Mouse (Mus musculus) forebrain, embryonic 11.5 days (tissue): ENCODE data around the gene Kcnk18. TPM values are rescaled to one million over a fixed set of nuclear protein-coding genes. Genes with fewer than 3 reads are reported as not detected.

ENCODE experiments used
- ATAC-seq: fragments of 200-750 bp; cut with Nextera tagmentation; replicated peaks from 2 replicates; pipeline ENCODE4 v1.8.0; 2017; ENCODE audit warnings: moderate TSS enrichment; ENCODE audit not compliant: low FRiP score
- DNase-seq: peaks from one replicate; pipeline ENCODE4 v3.0.0-alpha.2; 2017; ENCODE audit warnings: low spot score
- H3K27ac ChIP-seq: fragments of 300-500 bp; sonication (generic); 2 replicates; pipeline ENCODE4 v1.5.1; 2014; ENCODE audit warnings: low read depth, low read length
- H3K27me3 ChIP-seq: fragments of 300-500 bp; sonication (generic); 2 replicates; pipeline ENCODE4 v1.6.1; 2014; ENCODE audit warnings: mild to moderate bottlenecking, low read length, mixed read lengths; ENCODE audit not compliant: control insufficient read depth, insufficient read depth
- H3K36me3 ChIP-seq: fragments of 300-500 bp; sonication (generic); 2 replicates; pipeline ENCODE4 v1.6.1; 2014; ENCODE audit warnings: mild to moderate bottlenecking, low read length, moderate library complexity, mixed read lengths; ENCODE audit not compliant: control insufficient read depth, insufficient read depth
- H3K4me1 ChIP-seq: fragments of 300-500 bp; sonication (generic); replicated peaks from 2 replicates; pipeline ENCODE4 v1.6.1; 2014; ENCODE audit warnings: low read length, mixed read lengths; ENCODE audit not compliant: control insufficient read depth, insufficient read depth
- H3K4me2 ChIP-seq: fragments of 300-500 bp; sonication (generic); 2 replicates; pipeline ENCODE4 v1.6.1; 2014; ENCODE audit warnings: low read depth, mild to moderate bottlenecking, low read length, moderate library complexity, mixed read lengths; ENCODE audit not compliant: severe bottlenecking
- H3K4me3 ChIP-seq: fragments of 300-500 bp; sonication (generic); 2 replicates; pipeline ENCODE4 v1.5.1; 2014; ENCODE audit warnings: low read depth, low read length
- H3K9ac ChIP-seq: fragments of 300-500 bp; sonication (generic); 2 replicates; pipeline ENCODE4 v1.6.1; 2014; ENCODE audit warnings: low read length
- H3K9me3 ChIP-seq: fragments of 300-500 bp; sonication (generic); 2 replicates; pipeline ENCODE4 v1.6.1; 2016; ENCODE audit warnings: low read length, mixed read lengths; ENCODE audit not compliant: control insufficient read depth
- WGBS: fragments of 180-500 bp; shearing (Covaris S2); extraction: QIAGEN DNeasy Blood & Tissue Kit; methylation state at CpG from one replicate; pipeline ENCODE4 v1.1.7; 2014; 5-methylcytosine and 5-hydroxymethylcytosine counted together
- polyA plus RNA-seq: library from polyadenylated mRNA; unstranded; fragments of >200 nt; fragmentation: Nextera tagmentation; extraction: Ambion mirVana; gene quantifications from 2 replicates; pipeline ENCODE4 v1.2.1, GENCODE M21; 2014

Gene Kcnk18
- polyA plus RNA-seq, 1 experiment from 2014 or later = not detected

DNA sequence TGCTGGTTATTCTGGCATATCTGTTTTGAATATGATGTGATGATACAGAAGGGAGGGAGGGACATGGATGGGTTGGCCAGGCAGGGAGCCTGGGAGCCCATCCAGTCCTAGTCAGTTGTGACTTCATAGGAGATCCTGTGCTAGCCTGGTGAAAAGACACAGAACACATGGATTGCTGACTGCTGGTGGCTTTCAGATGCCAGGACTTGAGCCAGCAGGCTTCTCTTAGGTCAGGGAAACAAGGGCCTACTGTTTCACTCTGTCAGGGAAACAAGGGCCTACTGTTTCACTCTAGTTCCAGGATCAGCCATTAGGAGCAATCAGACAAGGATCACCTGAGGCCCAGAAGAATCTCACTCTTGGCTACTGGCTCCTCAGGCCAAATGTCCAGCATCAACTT, 61.8 kb downstream of the Kcnk18 start:
- no peak for DNase-seq
- H3K27me3 ChIP-seq = no peaks in the 10 kb centered on the region
- no peaks in the 10 kb centered on the region for H3K9me3 ChIP-seq
- no peaks in the 10 kb centered on the region for H3K36me3 ChIP-seq
- H3K4me3 ChIP-seq = no peak overlapping the region
- H3K4me1 ChIP-seq = no peaks in the 10 kb centered on the region
- H3K4me2 ChIP-seq = no peak overlapping the region
- ATAC-seq = no peak
- H3K9ac ChIP-seq = no peak overlapping the region
- H3K27ac ChIP-seq = no peak overlapping the region

DNA sequence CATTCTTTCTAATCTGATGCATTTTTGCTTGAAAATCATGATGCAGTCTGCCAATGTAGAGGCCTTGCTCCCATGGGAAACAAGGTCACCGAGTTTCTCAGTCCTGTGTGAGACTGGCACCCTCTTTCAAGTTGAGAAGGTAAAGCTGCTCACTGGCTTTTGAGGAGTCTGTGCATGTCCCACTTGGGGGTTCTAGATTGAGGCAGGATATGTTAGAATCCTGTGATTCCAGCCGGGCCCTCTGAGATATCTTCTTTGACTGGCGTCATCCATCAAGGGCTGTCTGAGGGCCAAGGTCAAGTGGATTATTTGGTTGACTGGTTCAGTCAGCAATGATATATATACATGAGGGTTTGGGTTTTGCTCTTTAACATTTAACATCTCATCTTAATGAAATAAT, 63.0 kb downstream of the Kcnk18 start:
- no peaks in the 10 kb centered on the region for H3K4me1 ChIP-seq
- ATAC-seq (no peak), DNase-seq (no peak)
- no peaks in the 10 kb centered on the region for H3K9me3 ChIP-seq
- no peak overlapping the region for H3K4me3 ChIP-seq
- H3K27me3 ChIP-seq = no peaks in the 10 kb centered on the region
- no peak overlapping the region for H3K9ac ChIP-seq
- H3K27ac ChIP-seq = no peak overlapping the region
- no peak overlapping the region for H3K4me2 ChIP-seq
- H3K36me3 ChIP-seq = no peaks in the 10 kb centered on the region
- WGBS = 89% methylated on average over 3 of the region's 3 CpGs

Other genes with a start within 250 kb of the Kcnk18 start
- gene Shtn1, start 143.1 kb upstream of the Kcnk18 start, polyA plus RNA-seq = 6.0 and 6.2 TPM in 2 replicates
- 5.8 and 6.0 TPM in 2 replicates for gene Vax1, start 49.2 kb upstream of the Kcnk18 start, polyA plus RNA-seq
- gene Slc18a2, start 41.7 kb downstream of the Kcnk18 start, polyA plus RNA-seq = 19.3 and 19.7 TPM in 2 replicates
- 9.5 and 13.5 TPM in 2 replicates for gene Rps12-ps3, start 103.1 kb downstream of the Kcnk18 start, polyA plus RNA-seq
- gene Pdzd8, start 126.6 kb downstream of the Kcnk18 start, polyA plus RNA-seq = 17.6 and 18.8 TPM in 2 replicates
- 75.6 and 78.9 TPM in 2 replicates for gene Emx2, start 239.2 kb downstream of the Kcnk18 start, polyA plus RNA-seq